Mouse (Mus musculus): ENCODE measurements around the gene Slco6c1. TPM values are rescaled to one million over a fixed set of nuclear protein-coding genes. Genes with fewer than 3 reads are reported as not detected.

Slco6c1 gene
- total and polyA plus RNA-seq, 2 experiments, result not detected

- no peak overlapping the region for H3K4me3 ChIP-seq (ENCODE audit: insufficient read depth, low read depth, low read length)
- peak; percentile 27 for DNase-seq (ENCODE audit: extremely low read depth, low read depth, low spot score)
- no peaks in the 10 kb centered on the region for H3K79me2 ChIP-seq (ENCODE audit: control insufficient read depth, insufficient read depth, low read length)
- H3K4me1 ChIP-seq (ENCODE audit: control insufficient read depth, insufficient read depth, low read length), result no peaks in the 10 kb centered on the region
- H3K27me3 ChIP-seq (ENCODE audit: control insufficient read depth, insufficient read depth, low read length), result no peaks in the 10 kb centered on the region
- no peak overlapping the region for H3K27ac ChIP-seq (replicated peaks; ENCODE audit: insufficient read depth, low read depth, low read length)
- no peak overlapping the region for H3K9ac ChIP-seq (ENCODE audit: low read depth, low read length)
- TF ChIP-seq POLR2A (IDR thresholded peaks at IDR 0.05; ENCODE audit: extremely low read depth, insufficient read depth, low read length) (no peak), CTCF (IDR thresholded peaks at IDR 0.05; ENCODE audit: low read depth, low read length) (peak; percentile 42)
- H3K36me3 ChIP-seq (ENCODE audit: control insufficient read depth, insufficient read depth, low read length), result no peaks in the 10 kb centered on the region
These were observed 109.1 kb downstream of the Slco6c1 start for GRCm38 (mm10) chr1:97018978-97019377.

Measured in liver, adult 2 months (tissue).